Mouse (Mus musculus): ENCODE data around the gene Fbrsl1.
"Not testable (repeated sequence)": the region's sequence is repeated elsewhere in the genome, so short reads cannot be mapped to it uniquely, and the experiment has no call there.

Gene Fbrsl1

GRCm38 (mm10) chr5:110455272-110455671 lies 7.0 kb upstream of the Fbrsl1 start:
- in situ Hi-C loops (cut with MboI, MseI), result no loop called here

- in situ Hi-C loops (cut with MboI, MseI), result no loop called here
Measured at GRCm38 (mm10) chr5:110449294-110449693, 991 bp upstream of the Fbrsl1 start.

- in situ Hi-C loops (cut with MboI, MseI), result no loop called here
Measured at GRCm38 (mm10) chr5:110447720-110448435, 425 bp downstream of the Fbrsl1 start.

GRCm38 (mm10) chr5:110444509-110444908 lies 3.8 kb downstream of the Fbrsl1 start:
- in situ Hi-C loops (cut with MboI, MseI), result no loop called here

- in situ Hi-C loops (cut with MboI, MseI), result no loop called here
Measured at GRCm38 (mm10) chr5:110442966-110443590, 5.2 kb downstream of the Fbrsl1 start.

GRCm38 (mm10) chr5:110439565-110440310 lies 8.6 kb downstream of the Fbrsl1 start:
- in situ Hi-C loops (cut with MboI, MseI), result no loop called here

- in situ Hi-C loops (cut with MboI, MseI), result no loop called here
Measured at GRCm38 (mm10) chr5:110438591-110438990, 9.7 kb downstream of the Fbrsl1 start.

- in situ Hi-C loops (cut with MboI, MseI), result no loop called here
Measured at GRCm38 (mm10) chr5:110437632-110438261, 10.6 kb downstream of the Fbrsl1 start.

GRCm38 (mm10) chr5:110436166-110436565 lies 12.1 kb downstream of the Fbrsl1 start:
- in situ Hi-C loops (cut with MboI, MseI), result not testable (repeated sequence)

GRCm38 (mm10) chr5:110434816-110435215 lies 13.5 kb downstream of the Fbrsl1 start:
- in situ Hi-C loops (cut with MboI, MseI), result loop anchor here (5.0 kb wide), 1 partner anchor 78 kb away; no protein-coding TSS in a partner anchor

- in situ Hi-C loops (cut with MboI, MseI), result no loop called here
Measured at GRCm38 (mm10) chr5:110429045-110429444, 19.3 kb downstream of the Fbrsl1 start.

GRCm38 (mm10) chr5:110428290-110428689 lies 20.0 kb downstream of the Fbrsl1 start:
- in situ Hi-C loops (cut with MboI, MseI), result no loop called here

GRCm38 (mm10) chr5:110425187-110425586 lies 23.1 kb downstream of the Fbrsl1 start:
- in situ Hi-C loops (cut with MboI, MseI), result no loop called here

- in situ Hi-C loops (cut with MboI, MseI), result no loop called here
Measured at GRCm38 (mm10) chr5:110424204-110424603, 24.1 kb downstream of the Fbrsl1 start.

GRCm38 (mm10) chr5:110421393-110421792 lies 26.9 kb downstream of the Fbrsl1 start:
- in situ Hi-C loops (cut with MboI, MseI), result no loop called here

GRCm38 (mm10) chr5:110420950-110421349 lies 27.4 kb downstream of the Fbrsl1 start:
- in situ Hi-C loops (cut with MboI, MseI), result no loop called here

GRCm38 (mm10) chr5:110420201-110420600 lies 28.1 kb downstream of the Fbrsl1 start:
- in situ Hi-C loops (cut with MboI, MseI), result no loop called here

- in situ Hi-C loops (cut with MboI, MseI), result no loop called here
Measured at GRCm38 (mm10) chr5:110418523-110418911, 29.8 kb downstream of the Fbrsl1 start.

GRCm38 (mm10) chr5:110417756-110418522 lies 30.4 kb downstream of the Fbrsl1 start:
- in situ Hi-C loops (cut with MboI, MseI), result no loop called here

- in situ Hi-C loops (cut with MboI, MseI), result no loop called here
Measured at GRCm38 (mm10) chr5:110416825-110417401, 31.4 kb downstream of the Fbrsl1 start.
